Mouse (Mus musculus) embryonic fibroblast, embryonic 13.5 days (primary cell): ENCODE results near the gene Gse1. TPM values are rescaled to one million over a fixed set of nuclear protein-coding genes. Genes with fewer than 3 reads are reported as not detected.

Source experiments
- H3K27ac ChIP-seq: 2 replicates; pipeline ENCODE4 v1.5.1; 2012; ENCODE audit warnings: low read length, control low read depth, inconsistent platforms; ENCODE audit not compliant: insufficient read depth
- H3K4me1 ChIP-seq: 2 replicates; pipeline ENCODE4 v1.6.1; 2011; ENCODE audit warnings: low read length; ENCODE audit not compliant: control insufficient read depth, insufficient read depth
- H3K4me3 ChIP-seq: 2 replicates; pipeline ENCODE4 v1.5.1; 2011; ENCODE audit warnings: mild to moderate bottlenecking, control low read depth, low read length; ENCODE audit not compliant: insufficient read depth
- CTCF ChIP-seq: IDR thresholded peaks from 2 replicates; pipeline ENCODE4 v1.5.1; 2011; ENCODE audit warnings: mild to moderate bottlenecking, control low read depth, low read length, moderate library complexity, borderline replicate concordance; ENCODE audit not compliant: insufficient read depth
- POLR2A ChIP-seq: IDR thresholded peaks from 2 replicates; pipeline ENCODE4 v1.6.1; 2011; ENCODE audit warnings: low read depth, mild to moderate bottlenecking, control low read depth, low read length, moderate library complexity
- polyA plus RNA-seq: library from polyadenylated mRNA; stranded (reverse); fragments of >200 nt; gene quantifications from 2 replicates; pipeline ENCODE4 v1.2.4, GENCODE M21; 2011; ENCODE audit warnings: low read depth; ENCODE audit not compliant: missing spikeins, insufficient read length

Gse1 gene
- polyA plus RNA-seq, 1 experiment, result 13.4 TPM

DNA sequence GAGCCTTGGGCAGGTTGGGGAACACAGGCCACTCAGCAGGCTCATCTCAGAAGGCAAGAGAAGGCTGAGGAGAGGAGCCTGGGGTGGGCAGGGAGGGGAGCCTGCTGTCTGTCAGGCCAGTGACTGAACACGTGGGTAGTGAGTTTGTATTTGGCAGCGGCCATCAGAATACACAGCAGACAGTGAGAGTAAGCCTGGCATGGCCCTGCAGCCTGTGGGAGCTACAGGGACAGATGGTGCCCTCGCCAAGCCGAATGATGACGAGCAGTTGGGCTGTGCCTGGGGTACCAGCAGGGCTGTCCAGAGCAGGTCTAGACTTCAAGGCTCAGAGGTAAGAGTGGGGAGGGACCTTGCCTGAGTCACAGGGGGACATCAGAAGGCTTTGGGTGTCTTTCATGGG, 399.0 kb downstream of the Gse1 start:
- no peak overlapping the region for H3K27ac ChIP-seq

DNA sequence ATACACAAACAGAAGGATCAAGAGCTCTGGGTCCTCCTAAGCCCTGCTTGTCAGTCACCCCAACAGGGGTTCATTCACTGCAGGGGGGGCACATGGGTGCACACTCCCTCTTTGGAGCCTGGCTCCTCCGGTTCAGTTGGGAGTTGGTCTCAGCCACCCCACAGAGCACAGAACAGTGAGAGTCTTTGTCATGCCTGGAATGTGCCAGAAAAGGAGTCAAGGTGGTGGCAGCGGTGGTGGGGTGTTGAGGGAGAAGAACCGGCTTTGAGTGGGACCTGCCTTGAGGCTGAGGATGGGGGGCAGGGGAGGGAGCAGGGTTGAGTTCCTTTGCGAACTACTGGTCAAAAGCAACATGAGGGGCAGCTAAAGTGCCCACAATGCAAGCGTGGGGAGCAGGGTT, 401.8 kb downstream of the Gse1 start:
- Histone ChIP-seq H3K4me1 (no peaks in the 10 kb centered on the region), H3K27ac (no peak overlapping the region), H3K4me3 (no peak overlapping the region)
- TF ChIP-seq CTCF (no peak), POLR2A (no peak)

More for the DNA sequence above, 399.0 kb downstream of the Gse1 start:
- H3K4me3 ChIP-seq, result no peak overlapping the region
- no peaks in the 10 kb centered on the region for H3K4me1 ChIP-seq
- TF ChIP-seq CTCF (no peak), POLR2A (no peak)

DNA sequence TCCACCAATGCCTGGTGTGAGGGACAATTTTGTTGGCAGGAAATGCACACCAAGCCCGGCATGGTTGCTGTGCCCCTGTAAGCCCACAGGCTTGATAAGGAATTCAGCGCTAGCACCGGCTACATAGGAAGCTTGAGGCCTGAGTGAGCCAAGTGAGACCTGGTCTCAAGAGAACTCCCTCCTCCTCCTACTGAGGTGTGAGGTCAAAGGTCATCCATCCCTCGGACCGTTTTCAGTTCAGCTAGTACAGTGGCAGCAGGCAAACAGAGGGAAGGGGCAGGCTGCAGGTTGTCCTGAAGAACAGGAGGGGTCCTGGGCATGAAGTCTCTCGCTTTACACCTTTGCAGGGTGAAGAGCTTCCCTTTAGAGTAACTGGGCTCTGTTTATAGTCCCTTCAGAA, 402.6 kb downstream of the Gse1 start:
- no peak for TF ChIP-seq CTCF
- TF ChIP-seq POLR2A, result no peak
- H3K27ac ChIP-seq, result no peak overlapping the region
- H3K4me3 ChIP-seq, result no peak overlapping the region
- no peaks in the 10 kb centered on the region for H3K4me1 ChIP-seq

Other genes with a start within 250 kb of the Gse1 start
- 40.9 and 41.4 TPM in 2 replicates for gene Crispld2, start 236.0 kb upstream of the Gse1 start, polyA plus RNA-seq
- 20.1 and 25.6 TPM in 2 replicates for gene Zdhhc7, start 127.0 kb upstream of the Gse1 start, polyA plus RNA-seq
- 2.9 and 6.5 TPM in 2 replicates for gene 6430548M08Rik, start 114.3 kb upstream of the Gse1 start, polyA plus RNA-seq
- not detected in 2 replicates for gene Fam92b, start 51.0 kb upstream of the Gse1 start, polyA plus RNA-seq